8 mouse cellular contexts compared by ENCODE assay signal in genomic region chr2:30463341-30463761, GRCm38 (mm10). TPM values are rescaled to one million over a fixed set of nuclear protein-coding genes. Genes with fewer than 3 reads are reported as not detected.
DNase-seq lines count a peak whose midpoint lies in the region; ATAC-seq and TF ChIP-seq lines count a peak whose summit lies in the region.

No protein-coding gene starts in this region.

- ATAC-seq in heart, embryonic 14.5 days (ENCODE audit: insufficient number of reproducible peaks, insufficient read depth, low FRiP score, low read depth), result 0 out of 2 replicates have a peak, but pooled peaks have one; percentile 2
- ATAC-seq in heart, postnatal 0 days (ENCODE audit: insufficient read depth, low read depth), result no peak
- peak; percentile 6; the same call in 1 of the 2 replicates for ATAC-seq in limb, embryonic 13.5 days (ENCODE audit: low FRiP score, low read depth)
- no peak for ATAC-seq in midbrain, postnatal 0 days (ENCODE audit: low FRiP score)

- H3K4me3 ChIP-seq in heart, embryonic 14.5 days (ENCODE audit: control insufficient read depth in 1 of 2, insufficient read depth in 1 of 2, low read depth in 1 of 2, low read length in 2 of 2), result peak overlapping the region in 1 of 2 experiments; percentile 22; a peak in 1 of 4 replicates
- H3K4me3 ChIP-seq in heart, postnatal 0 days (ENCODE audit: low read depth, low read length), result no peak overlapping the region; the same call in 1 of the 2 replicates
- H3K4me3 ChIP-seq in limb, embryonic 13.5 days, result peak overlapping the region; percentile 31
- H3K4me3 ChIP-seq in midbrain, postnatal 0 days (ENCODE audit: low read depth, low read length), result 0 out of 2 replicates have a peak overlapping the region, but pooled peaks have one; percentile 20

- peaks cover 10 to 33% of the 10 kb centered on the region in 2 experiments for H3K4me1 ChIP-seq in heart, embryonic 14.5 days (ENCODE audit: control insufficient read depth in 2 of 2, insufficient read depth in 2 of 2, low read length in 2 of 2)
- peaks cover 20% of the 10 kb centered on the region; the same call in 1 of the 2 replicates for H3K4me1 ChIP-seq in heart, postnatal 0 days (ENCODE audit: control insufficient read depth, insufficient read depth)
- peaks cover 35% of the 10 kb centered on the region for H3K4me1 ChIP-seq in limb, embryonic 13.5 days
- peaks cover 12% of the 10 kb centered on the region; the same call in 1 of the 2 replicates for H3K4me1 ChIP-seq in midbrain, postnatal 0 days (ENCODE audit: insufficient read depth, low read length)

- intact Hi-C loops in left cerebral cortex, postnatal 36 days (cut with DNase I), result no loop called here

- H3K27me3 ChIP-seq in heart, embryonic 14.5 days (ENCODE audit: control insufficient read depth, insufficient read depth, low read length), result no peaks in the 10 kb centered on the region
- no peaks in the 10 kb centered on the region for H3K27me3 ChIP-seq in heart, postnatal 0 days (ENCODE audit: control insufficient read depth, insufficient read depth, low read length)
- H3K27me3 ChIP-seq in limb, embryonic 13.5 days, result no peaks in the 10 kb centered on the region
- no peaks in the 10 kb centered on the region for H3K27me3 ChIP-seq in midbrain, postnatal 0 days (ENCODE audit: insufficient read depth, low read length)

- no peak for DNase-seq in heart, postnatal 4 days
- no peak for DNase-seq in heart, postnatal 0 days (ENCODE audit: low spot score)
- no peak for DNase-seq in midbrain, postnatal 0 days (ENCODE audit: low spot score)
- no peak for DNase-seq in left cerebral cortex, postnatal 36 days (ENCODE audit: low spot score in 2 of 2)
- DNase-seq in adrenal gland, postnatal 36 days, result no peak
- no peak for DNase-seq in thymus, postnatal 14 days

- peak overlapping the region; percentile 84 to 86 for H3K27ac ChIP-seq in heart, embryonic 14.5 days (replicated peaks in 1 of 2; ENCODE audit: control insufficient read depth in 1 of 2, insufficient read depth in 1 of 2, low read depth in 2 of 2, low read length in 2 of 2)
- peak overlapping the region; percentile 78 for H3K27ac ChIP-seq in heart, postnatal 0 days (ENCODE audit: low read depth)
- H3K27ac ChIP-seq in limb, embryonic 13.5 days, result peak overlapping the region; percentile 61; the same call in 1 of the 2 replicates
- H3K27ac ChIP-seq in midbrain, postnatal 0 days (ENCODE audit: low read depth, low read length), result no peak overlapping the region

- 17% methylated on average over 5 of the region's 5 CpGs for WGBS in heart, embryonic 14.5 days
- 15% methylated on average over 5 of the region's 5 CpGs for WGBS in heart, postnatal 0 days
- WGBS in limb, embryonic 13.5 days, result 4% methylated on average over 5 of the region's 5 CpGs
- WGBS in midbrain, postnatal 0 days, result 28% methylated on average over 5 of the region's 5 CpGs

- no peaks in the 10 kb centered on the region for H3K9me3 ChIP-seq in heart, embryonic 14.5 days (ENCODE audit: control insufficient read depth, low read length)
- H3K9me3 ChIP-seq in heart, postnatal 0 days (replicated peaks; ENCODE audit: control insufficient read depth, low read length), result no peaks in the 10 kb centered on the region
- H3K9me3 ChIP-seq in limb, embryonic 13.5 days, result no peaks in the 10 kb centered on the region
- no peaks in the 10 kb centered on the region for H3K9me3 ChIP-seq in midbrain, postnatal 0 days (ENCODE audit: low read length)

- no peak for TF ChIP-seq CTCF in heart, postnatal 0 days (IDR thresholded peaks at IDR 0.05; ENCODE audit: low read depth)
- TF ChIP-seq CTCF in midbrain, postnatal 0 days (IDR thresholded peaks at IDR 0.05), result no peak

- H3K9ac ChIP-seq in heart, embryonic 14.5 days (ENCODE audit: low read length), result peak overlapping the region; percentile 64
- H3K9ac ChIP-seq in heart, postnatal 0 days (replicated peaks; ENCODE audit: low read depth, low read length), result no peak overlapping the region
- H3K9ac ChIP-seq in limb, embryonic 13.5 days, result 0 out of 2 replicates have a peak overlapping the region, but pooled peaks have one; percentile 45
- peak overlapping the region; percentile 33; the same call in 1 of the 2 replicates for H3K9ac ChIP-seq in midbrain, postnatal 0 days (replicated peaks; ENCODE audit: low read length, poor library complexity, severe bottlenecking)

- TF ChIP-seq EP300 in heart, postnatal 0 days (IDR thresholded peaks at IDR 0.05; ENCODE audit: low read depth), result no peak

- peak overlapping the region; percentile 71 for H3K4me2 ChIP-seq in heart, embryonic 14.5 days (ENCODE audit: low read length)
- peak overlapping the region; percentile 56 for H3K4me2 ChIP-seq in heart, postnatal 0 days (ENCODE audit: low read depth, low read length)
- peak overlapping the region; percentile 63 for H3K4me2 ChIP-seq in limb, embryonic 13.5 days (replicated peaks)
- H3K4me2 ChIP-seq in midbrain, postnatal 0 days (ENCODE audit: low read depth, low read length, poor library complexity, severe bottlenecking), result peak overlapping the region; percentile 49; the same call in 1 of the 2 replicates

- no peaks in the 10 kb centered on the region for H3K36me3 ChIP-seq in heart, embryonic 14.5 days (ENCODE audit: control insufficient read depth, insufficient read depth, low read length)
- H3K36me3 ChIP-seq in heart, postnatal 0 days (replicated peaks; ENCODE audit: control insufficient read depth, insufficient read depth, low read length), result no peaks in the 10 kb centered on the region
- peaks cover 5% of the 10 kb centered on the region for H3K36me3 ChIP-seq in limb, embryonic 13.5 days
- H3K36me3 ChIP-seq in midbrain, postnatal 0 days (ENCODE audit: insufficient read depth, low read length), result no peaks in the 10 kb centered on the region

RNA-seq across cellular contexts. Expression of gene Ier5l, which starts 10.7 kb away (rescaled TPM):
- 3.5 and 4.2 TPM in 2 replicates for polyA plus RNA-seq in heart, embryonic 14.5 days (2014; fragmentation: Nextera tagmentation; extraction: Ambion mirVana)
- total RNA-seq in heart, postnatal 4 days (2021), result 10 to 100 TPM; 10.7 to 12.1 TPM
- total RNA-seq in heart, postnatal 0 days (2014; rRNA removed; ENCODE audit: low replicate concordance), result 12.4 and 12.5 TPM in 2 replicates
- 0.94 and 1.2 TPM in 2 replicates for polyA plus RNA-seq in heart, postnatal 0 days (2015; fragmentation: Nextera tagmentation; extraction: Ambion mirVana)
- polyA plus RNA-seq in limb, embryonic 13.5 days (2015; fragmentation: Nextera tagmentation; extraction: Ambion mirVana), result 2.9 and 3.0 TPM in 2 replicates
- total RNA-seq in midbrain, postnatal 0 days (2014; rRNA removed), result 23.6 and 28.2 TPM in 2 replicates
- polyA plus RNA-seq in midbrain, postnatal 0 days (2015; fragmentation: Nextera tagmentation; extraction: Ambion mirVana), result 2.6 and 3.2 TPM in 2 replicates
- 10 to 100 TPM; 17.9 to 21.3 TPM for total RNA-seq in left cerebral cortex, postnatal 36 days (2021)
- total RNA-seq in adrenal gland, postnatal 36 days (2021), result 1 to 10 TPM; 3.3 to 4.5 TPM

RNA-seq across cellular contexts. Expression of gene Ptpa, which starts 47.5 kb away (rescaled TPM):
- 42.0 and 61.2 TPM in 2 replicates for polyA plus RNA-seq in heart, embryonic 14.5 days (2014; fragmentation: Nextera tagmentation; extraction: Ambion mirVana)
- 100 to 1,000 TPM; 139 TPM for total RNA-seq in heart, postnatal 4 days (2021)
- total RNA-seq in heart, postnatal 0 days (2014; rRNA removed; ENCODE audit: low replicate concordance), result 109 and 112 TPM in 2 replicates
- polyA plus RNA-seq in heart, postnatal 0 days (2015; fragmentation: Nextera tagmentation; extraction: Ambion mirVana), result 92.4 TPM in 2 replicates
- polyA plus RNA-seq in limb, embryonic 13.5 days (2015; fragmentation: Nextera tagmentation; extraction: Ambion mirVana), result 144 and 150 TPM in 2 replicates
- 139 and 147 TPM in 2 replicates for total RNA-seq in midbrain, postnatal 0 days (2014; rRNA removed)
- polyA plus RNA-seq in midbrain, postnatal 0 days (2015; fragmentation: Nextera tagmentation; extraction: Ambion mirVana), result 138 and 141 TPM in 2 replicates
- 100 to 1,000 TPM; 175 to 182 TPM for total RNA-seq in left cerebral cortex, postnatal 36 days (2021)
- 100 to 1,000 TPM; 123 to 143 TPM for total RNA-seq in adrenal gland, postnatal 36 days (2021)

RNA-seq across cellular contexts. Expression of gene Crat, which starts 47.7 kb away (rescaled TPM):
- 127 and 135 TPM in 2 replicates for polyA plus RNA-seq in heart, embryonic 14.5 days (2014; fragmentation: Nextera tagmentation; extraction: Ambion mirVana)
- total RNA-seq in heart, postnatal 4 days (2021), result 100 to 1,000 TPM; 379 to 401 TPM
- 351 and 413 TPM in 2 replicates for total RNA-seq in heart, postnatal 0 days (2014; rRNA removed; ENCODE audit: low replicate concordance)
- polyA plus RNA-seq in heart, postnatal 0 days (2015; fragmentation: Nextera tagmentation; extraction: Ambion mirVana), result 263 and 266 TPM in 2 replicates
- polyA plus RNA-seq in limb, embryonic 13.5 days (2015; fragmentation: Nextera tagmentation; extraction: Ambion mirVana), result 28.0 and 31.1 TPM in 2 replicates
- total RNA-seq in midbrain, postnatal 0 days (2014; rRNA removed), result 32.6 and 38.0 TPM in 2 replicates
- 24.9 and 27.4 TPM in 2 replicates for polyA plus RNA-seq in midbrain, postnatal 0 days (2015; fragmentation: Nextera tagmentation; extraction: Ambion mirVana)
- total RNA-seq in left cerebral cortex, postnatal 36 days (2021), result 10 to 100 TPM; 46.3 to 54.5 TPM
- total RNA-seq in adrenal gland, postnatal 36 days (2021), result 100 to 1,000 TPM; 124 to 168 TPM

Comparison
In these comparisons a context has a peak if more than half of its experiments do, and no peak if none do; other contexts are left out.
1. ATAC-seq: peak in heart, embryonic 14.5 days (single experiment) and limb, embryonic 13.5 days (single experiment); none in heart, postnatal 0 days (single experiment) and midbrain, postnatal 0 days (single experiment).
2. Peak in every context shown above with its lines, with median percentiles within 50 percentile points of each other: H3K4me2 ChIP-seq.